Mouse (Mus musculus): ENCODE results near the gene Dmkn. TPM values are rescaled to one million over a fixed set of nuclear protein-coding genes. Genes with fewer than 3 reads are reported as not detected.

Dmkn gene
- total RNA-seq, 2 experiments from 2014 or later = 0.46 to 0.97 TPM

DNA sequence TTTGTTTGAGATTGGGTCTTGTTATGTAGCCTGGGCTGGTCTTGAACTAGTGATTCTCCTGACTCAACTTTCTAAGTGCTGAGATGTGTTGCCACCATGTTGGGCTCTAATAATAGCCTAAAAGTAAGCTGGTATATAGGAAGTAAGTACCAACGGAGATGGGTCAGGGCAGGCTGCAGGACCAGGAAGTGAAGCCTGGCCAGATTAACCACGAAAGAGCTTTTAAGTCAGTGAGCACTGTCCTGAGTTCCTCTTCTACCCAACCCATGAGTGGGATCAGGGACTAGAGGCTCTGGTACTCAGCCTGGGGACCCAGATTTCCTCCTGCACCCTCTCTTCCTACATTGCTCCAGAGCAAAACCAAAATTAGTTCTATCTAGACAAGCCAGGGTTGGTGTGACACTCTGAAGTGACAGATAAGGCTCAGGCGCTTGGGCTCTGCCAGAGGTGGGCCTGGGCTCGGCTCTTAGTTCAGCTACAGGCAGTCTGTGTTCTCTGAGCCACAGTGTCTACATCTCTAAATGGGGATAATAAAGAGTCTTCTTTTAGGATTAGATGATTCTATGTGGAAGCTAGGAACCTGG lies 1.7 kb upstream of the Dmkn start:
- no peak for DNase-seq (ENCODE audit: low spot score)

- no peak for DNase-seq (ENCODE audit: low spot score)
These were observed 1.6 kb downstream of the Dmkn start for GRCm38 (mm10) chr7:30765173-30765572.

DNA sequence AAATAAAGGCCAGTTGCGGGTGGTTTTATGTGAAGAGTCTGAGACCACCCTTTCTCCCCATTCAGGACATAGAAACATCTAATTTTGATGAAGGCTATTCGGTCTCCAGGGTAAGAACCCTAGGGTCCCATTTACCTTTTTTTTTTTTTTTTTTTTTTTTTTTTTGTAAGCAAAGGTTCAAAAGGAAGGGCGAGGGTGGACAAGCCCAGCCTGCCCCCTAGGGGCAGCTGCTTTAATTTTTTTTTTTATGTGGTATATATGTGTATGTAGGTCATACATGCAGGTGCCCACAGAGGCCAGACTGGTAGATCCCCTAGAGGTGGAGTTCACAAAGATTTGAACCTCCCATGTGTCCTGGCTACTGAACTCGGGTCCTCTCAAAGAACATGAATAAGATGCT lies 2.9 kb downstream of the Dmkn start:
- no peak for DNase-seq (ENCODE audit: low spot score)

DNA sequence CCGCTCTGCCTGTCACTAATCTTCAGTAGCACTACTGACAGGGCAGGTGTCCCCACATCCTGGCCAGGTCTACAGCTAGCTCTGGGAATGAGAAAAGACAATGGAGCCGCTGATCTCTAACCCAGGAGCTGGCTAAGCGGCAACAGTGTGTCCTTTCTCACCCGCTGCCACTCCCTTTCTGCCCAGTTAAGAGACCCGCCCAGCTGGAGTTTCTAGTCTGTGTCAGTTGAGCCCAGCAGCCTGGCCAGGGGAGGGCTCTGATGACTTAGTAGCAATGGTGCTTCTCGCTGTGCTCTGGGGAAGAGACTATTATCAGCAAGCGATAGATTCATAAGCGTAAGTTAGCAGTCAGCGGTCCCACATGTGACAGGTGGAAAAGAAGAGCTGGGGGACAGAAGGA lies 5.7 kb downstream of the Dmkn start:
- no peak for DNase-seq (ENCODE audit: low spot score)

DNA sequence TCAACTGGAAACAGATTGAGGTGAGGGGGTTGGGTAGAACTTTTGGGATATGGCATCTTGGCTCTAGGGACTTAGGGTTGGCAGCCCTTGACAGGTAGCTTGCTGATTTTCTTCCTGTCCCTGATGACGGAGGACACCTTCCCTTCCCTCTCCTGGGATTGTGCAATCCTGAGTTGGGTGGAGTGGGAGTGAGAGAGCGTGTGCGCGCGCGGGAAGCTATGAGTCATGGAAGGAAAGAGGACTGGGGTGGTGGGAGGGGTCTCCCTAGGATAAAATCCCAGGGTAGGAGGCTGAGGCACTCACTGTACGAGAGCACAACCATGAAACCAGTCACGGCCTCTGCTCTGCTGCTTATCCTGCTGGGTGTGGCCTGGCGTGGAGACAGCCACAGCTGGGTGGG lies 12.5 kb downstream of the Dmkn start:
- DNase-seq (ENCODE audit: low spot score) = no peak

- no peak for DNase-seq (ENCODE audit: low spot score)
These were observed 13.6 kb downstream of the Dmkn start for GRCm38 (mm10) chr7:30777081-30777579.

- no peak for DNase-seq (ENCODE audit: low spot score)
These were observed 14.4 kb downstream of the Dmkn start for GRCm38 (mm10) chr7:30777911-30778310.

DNA sequence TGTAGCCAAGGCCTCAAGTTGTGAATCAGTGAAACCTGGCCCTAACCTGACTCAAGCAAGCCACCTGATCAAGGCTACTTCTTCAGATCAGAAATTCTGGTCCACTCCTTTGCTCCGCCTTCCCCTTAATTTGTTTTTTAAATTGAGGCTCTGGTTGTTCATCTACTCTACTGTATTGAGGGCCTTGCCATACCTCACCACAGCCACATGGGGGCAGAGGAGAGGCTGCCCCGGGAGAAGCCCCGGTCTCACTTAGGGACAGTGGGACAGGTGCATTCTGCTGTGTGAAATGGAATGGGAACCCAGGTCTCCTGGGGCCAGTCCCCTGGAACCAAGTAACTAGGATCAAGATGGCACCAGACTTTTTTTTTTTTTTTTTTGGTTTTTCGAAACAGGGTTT lies 18.2 kb downstream of the Dmkn start:
- DNase-seq (ENCODE audit: low spot score) = no peak

GRCm38 (mm10) chr7:30782658-30783057 lies 19.1 kb downstream of the Dmkn start:
- no peak for DNase-seq (ENCODE audit: low spot score)

DNA sequence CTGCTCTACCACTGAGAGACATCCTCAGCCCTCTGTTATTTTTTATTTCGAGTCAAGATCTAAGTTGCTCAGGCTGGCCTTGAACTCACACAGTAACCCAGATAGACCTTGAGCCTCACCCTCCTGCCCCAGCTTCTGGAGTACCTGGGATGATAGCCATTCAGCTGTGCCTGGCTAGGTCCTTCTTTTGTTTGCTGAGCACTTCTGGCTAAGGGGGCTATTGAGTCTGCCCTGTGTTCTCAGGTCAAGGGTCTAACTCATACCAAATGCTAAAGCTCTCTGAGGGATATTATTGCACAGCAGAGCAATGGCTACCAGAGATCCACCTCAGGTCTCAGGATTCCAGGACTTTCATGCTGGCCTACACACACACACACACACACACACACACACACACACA lies 21.6 kb downstream of the Dmkn start:
- DNase-seq (ENCODE audit: low spot score) = no peak

DNA sequence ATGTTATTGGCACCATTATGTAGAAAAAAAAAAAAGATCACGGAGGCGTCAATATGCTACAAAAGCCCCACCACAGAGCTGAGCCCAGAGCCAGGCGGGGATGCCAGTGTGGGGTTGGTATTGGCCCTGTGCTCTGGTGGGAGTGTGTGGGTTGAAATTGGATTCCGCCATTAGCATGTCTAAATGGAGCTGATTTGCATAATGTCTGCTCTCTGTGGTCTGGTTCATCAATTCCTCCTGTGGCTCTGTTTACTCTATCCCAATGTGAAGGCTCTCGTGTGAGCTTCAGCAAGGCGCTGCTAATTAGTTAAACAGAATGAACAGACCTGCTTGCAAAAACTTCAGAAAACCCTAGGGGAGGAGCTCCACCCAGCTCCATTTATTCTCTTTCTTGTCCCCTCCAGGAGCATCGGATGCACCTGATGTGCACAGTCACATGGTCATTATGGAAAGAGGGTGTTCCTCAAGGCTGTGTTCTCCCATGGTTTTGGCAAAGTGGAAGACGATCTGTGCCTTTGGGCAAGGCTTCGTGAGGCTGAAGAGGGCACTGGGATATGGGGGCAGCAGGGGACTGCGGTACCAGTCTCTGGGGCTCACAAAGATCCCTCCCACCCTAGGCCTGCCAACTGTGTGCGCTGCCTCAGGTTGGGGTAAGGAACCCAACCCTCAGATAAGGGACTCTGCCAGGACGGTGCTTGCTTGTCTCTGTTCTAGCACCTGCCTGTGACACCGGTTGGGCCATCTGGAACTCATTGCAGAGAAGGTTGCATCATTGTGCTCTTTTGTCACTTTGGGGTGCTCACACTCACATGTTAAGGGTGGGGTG lies 22.4 kb downstream of the Dmkn start:
- no peak for DNase-seq (ENCODE audit: low spot score)

GRCm38 (mm10) chr7:30787377-30788022 lies 23.9 kb downstream of the Dmkn start, which contains the start of gene Krtdap:
Gene Krtdap (plus strand): TSS chr7:30787896.
- DNase-seq (ENCODE audit: low spot score) = no peak

DNA sequence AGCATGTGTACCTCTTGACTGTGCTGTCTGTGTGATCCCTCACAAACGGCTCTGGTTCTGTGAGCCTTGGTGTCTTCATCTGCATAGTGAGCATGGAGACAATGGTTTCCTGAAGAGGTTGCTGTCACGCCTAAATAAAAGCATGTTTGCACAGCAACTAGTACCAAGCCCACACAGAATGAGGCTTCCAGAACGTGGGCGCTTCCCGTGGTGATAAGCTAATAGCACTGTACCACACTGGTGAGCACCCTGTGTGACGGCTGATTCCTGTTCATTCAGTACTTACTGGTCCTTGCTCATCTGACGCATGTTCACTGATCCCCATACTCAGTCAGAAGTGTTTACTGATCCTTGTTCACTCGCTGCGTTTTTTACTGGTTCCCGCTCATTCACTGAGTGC lies 26.6 kb downstream of the Dmkn start:
- DNase-seq (ENCODE audit: low spot score) = no peak

GRCm38 (mm10) chr7:30791921-30792320 lies 28.4 kb downstream of the Dmkn start:
- no peak for DNase-seq (ENCODE audit: low spot score)

- DNase-seq (ENCODE audit: low spot score) = no peak
These were observed 31.4 kb downstream of the Dmkn start for GRCm38 (mm10) chr7:30794921-30795320.

DNA sequence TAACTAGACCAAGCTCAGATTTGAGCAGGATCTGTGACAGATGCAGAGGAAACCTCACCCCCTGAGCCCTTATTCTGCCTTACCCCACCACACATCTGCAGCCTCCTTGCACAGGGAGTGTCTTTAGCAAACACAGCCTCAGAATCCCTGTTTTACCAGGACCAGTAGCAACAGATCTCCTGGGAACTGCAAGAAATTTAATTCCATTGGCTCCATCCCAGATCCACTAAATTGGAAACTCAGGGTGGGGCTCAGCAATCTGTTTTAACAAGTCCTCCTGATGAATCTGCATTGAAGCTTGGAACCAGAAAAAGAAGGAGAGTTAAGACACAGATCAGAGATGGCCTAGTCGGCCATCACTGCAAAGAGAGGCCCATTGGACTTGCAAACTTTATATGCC lies 33.2 kb downstream of the Dmkn start:
- DNase-seq (ENCODE audit: low spot score) = no peak

- no peak for DNase-seq (ENCODE audit: low spot score)
These were observed 37.1 kb downstream of the Dmkn start for GRCm38 (mm10) chr7:30800653-30801052.

- no peak for DNase-seq (ENCODE audit: low spot score)
These were observed 39.7 kb downstream of the Dmkn start for GRCm38 (mm10) chr7:30803256-30803655.

GRCm38 (mm10) chr7:30804026-30804715 lies 40.6 kb downstream of the Dmkn start:
- no peak for DNase-seq (ENCODE audit: low spot score)

DNA sequence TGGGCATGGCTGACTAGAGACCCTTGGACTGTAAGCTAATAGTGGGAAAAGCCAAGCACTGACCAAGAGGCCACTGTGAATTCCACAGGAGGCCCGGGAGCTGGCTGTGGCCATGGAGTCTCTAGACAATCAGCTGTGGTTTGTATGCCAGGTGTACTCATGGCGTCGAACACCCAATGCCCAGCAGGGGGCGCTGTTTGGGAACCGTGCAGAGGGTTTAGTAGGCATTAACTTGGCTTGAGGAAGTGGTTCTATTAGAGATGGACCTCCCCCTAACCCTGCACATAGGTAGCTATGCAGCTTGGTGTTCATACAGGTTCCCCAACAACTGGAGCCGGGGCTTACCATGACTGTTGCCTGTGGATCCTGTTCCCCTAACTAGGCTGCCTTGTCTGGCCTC lies 42.4 kb downstream of the Dmkn start:
- DNase-seq (ENCODE audit: low spot score) = peak; percentile 12

- no peak for DNase-seq (ENCODE audit: low spot score)
These were observed 46.8 kb downstream of the Dmkn start for GRCm38 (mm10) chr7:30810319-30810718.

DNA sequence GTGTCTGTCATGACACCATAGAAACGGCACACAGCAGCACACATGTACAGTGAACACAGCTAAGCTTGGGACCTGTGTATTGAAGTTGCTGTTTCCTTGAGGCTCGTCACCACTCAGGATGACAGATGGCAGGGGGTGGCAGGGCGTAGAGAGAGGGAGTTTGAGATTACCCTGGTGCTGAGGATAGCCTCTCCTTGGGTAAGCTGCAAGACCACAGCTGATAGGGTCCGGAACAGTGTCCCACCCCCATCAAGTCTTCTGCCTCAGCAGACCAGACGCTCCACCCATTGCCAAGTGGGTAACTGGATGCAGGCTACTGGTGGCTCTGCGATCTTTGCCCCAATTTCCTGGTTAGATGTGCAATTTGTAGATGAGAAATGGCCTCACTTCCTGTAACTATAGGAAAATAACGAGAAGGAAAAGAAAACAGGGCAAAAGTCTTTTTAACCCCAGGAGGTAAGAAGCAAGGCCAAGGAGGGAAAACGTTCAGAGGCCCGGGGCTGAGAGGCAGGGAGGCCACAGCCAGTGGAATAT lies 48.3 kb downstream of the Dmkn start:
- DNase-seq (ENCODE audit: low spot score) = no peak
